Mouse (Mus musculus) T-helper 2 cell (primary cell): ENCODE measurements at regions not wholly inside any gene's neighbourhood (a gene's known extent, or its start where the extent isn't known, plus 50 kb on each side); places are given as distances from the start of the nearest gene placed in this dataset.

Source experiments
- in situ Hi-C: fragments of 300-600 bp; cut with MboI, MseI; formaldehyde crosslinking; loops from one replicate; pipeline ENCODE4 v1.15.1; 2025; ENCODE audit warnings: high pct_unique_total_duplicates

- in situ Hi-C loops = loop anchor here (10.0 to 25.0 kb wide), 2 partner anchors 199 to 457 kb away; no protein-coding TSS in a partner anchor
Observed at GRCm38 (mm10) chr3:35688111-35688510, 65.8 kb upstream of the Atp11b start.

DNA sequence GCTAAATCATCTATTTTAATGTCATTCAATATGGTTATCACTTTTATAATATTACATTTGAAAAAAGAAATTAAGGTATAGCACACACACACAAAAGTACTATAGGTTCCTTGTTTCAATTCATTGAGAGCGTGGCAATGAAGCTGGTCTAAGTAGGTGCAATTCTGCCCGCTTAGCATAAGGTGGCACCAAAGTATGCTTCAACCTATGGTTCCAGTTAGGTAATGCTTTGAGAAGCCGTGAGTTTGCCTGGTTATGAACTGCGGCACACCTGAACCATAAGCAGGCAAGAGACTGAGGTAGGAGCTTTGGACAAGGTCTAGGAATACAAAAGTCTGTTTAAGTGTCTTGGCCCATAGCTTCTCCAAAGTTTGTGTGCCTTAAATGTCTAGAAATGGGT is 65.1 kb upstream of the Atp11b start:
- in situ Hi-C loops = loop anchor here (10.0 to 25.0 kb wide), 2 partner anchors 199 to 456 kb away; no protein-coding TSS in a partner anchor

DNA sequence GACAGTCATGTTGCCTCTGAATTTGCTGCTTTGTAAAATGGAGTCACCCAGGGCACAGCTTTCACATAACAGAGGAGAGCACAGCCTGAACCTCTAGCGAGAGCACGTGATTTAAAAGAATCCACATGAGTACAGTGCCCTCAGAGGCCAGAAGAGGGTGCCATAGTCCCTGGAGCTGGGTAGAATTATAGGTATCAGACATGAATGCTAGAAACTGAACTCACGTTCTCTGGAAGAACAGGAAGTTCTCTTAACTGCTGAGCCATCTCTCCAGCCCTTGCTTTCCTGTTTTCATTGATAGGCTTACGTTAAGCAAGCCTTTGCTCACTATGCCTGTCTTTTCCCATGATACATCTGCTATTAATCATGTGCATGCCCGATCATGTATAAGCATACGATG is 60.9 kb upstream of the Atp11b start:
- in situ Hi-C loops = loop anchor here (10.0 to 25.0 kb wide), 2 partner anchors 132 to 194 kb away; no protein-coding TSS in a partner anchor

- in situ Hi-C loops = loop anchor here (10.0 to 25.0 kb wide), 2 partner anchors 131 to 194 kb away; no protein-coding TSS in a partner anchor
Observed at GRCm38 (mm10) chr3:35693551-35693950, 60.4 kb upstream of the Atp11b start.

- in situ Hi-C loops = loop anchor here (10.0 to 25.0 kb wide), 2 partner anchors 131 to 193 kb away; no protein-coding TSS in a partner anchor
Observed at GRCm38 (mm10) chr3:35694241-35694640, 59.7 kb upstream of the Atp11b start.

DNA sequence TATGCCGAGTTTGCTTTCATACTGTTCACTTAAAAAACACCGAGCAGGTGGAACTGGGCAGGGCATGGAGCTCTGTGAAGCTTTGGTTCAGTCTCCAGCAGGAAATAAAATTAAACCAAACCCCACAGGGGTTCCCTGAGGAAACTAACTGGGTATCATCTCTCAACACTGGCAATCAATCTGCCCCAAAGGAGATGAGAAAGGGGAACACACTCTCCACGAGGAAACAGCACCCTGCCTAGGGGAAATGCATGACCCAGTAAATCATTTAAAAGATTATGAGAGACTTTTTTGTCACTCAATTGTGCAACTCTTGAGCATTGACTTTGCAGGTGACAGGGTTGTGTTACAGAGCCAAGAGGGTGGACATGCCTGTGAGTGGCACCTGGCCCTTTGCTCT is 58.0 kb upstream of the Atp11b start:
- in situ Hi-C loops = loop anchor here (10.0 to 25.0 kb wide), 2 partner anchors 129 to 191 kb away; no protein-coding TSS in a partner anchor

DNA sequence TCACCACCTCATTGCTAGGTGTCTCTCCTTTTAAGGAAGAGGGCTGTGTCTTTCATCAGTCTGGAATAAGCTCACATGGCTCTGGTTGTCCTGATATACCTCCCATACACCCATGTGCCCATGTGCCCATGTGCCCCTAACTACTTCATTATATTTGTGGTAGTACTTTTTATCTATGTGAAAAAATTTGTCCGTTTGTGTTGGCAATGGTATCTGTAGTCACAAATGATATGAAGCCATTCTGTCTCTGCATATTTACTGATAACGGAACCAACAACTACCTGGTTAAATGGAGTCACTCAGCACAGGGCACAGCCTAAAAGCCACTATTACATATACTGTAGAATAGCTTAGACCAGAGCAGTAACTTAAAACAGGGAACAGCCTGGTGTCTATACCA is 54.6 kb upstream of the Atp11b start:
- in situ Hi-C loops = loop anchor here (10.0 to 25.0 kb wide), 2 partner anchors 126 to 188 kb away; no protein-coding TSS in a partner anchor

DNA sequence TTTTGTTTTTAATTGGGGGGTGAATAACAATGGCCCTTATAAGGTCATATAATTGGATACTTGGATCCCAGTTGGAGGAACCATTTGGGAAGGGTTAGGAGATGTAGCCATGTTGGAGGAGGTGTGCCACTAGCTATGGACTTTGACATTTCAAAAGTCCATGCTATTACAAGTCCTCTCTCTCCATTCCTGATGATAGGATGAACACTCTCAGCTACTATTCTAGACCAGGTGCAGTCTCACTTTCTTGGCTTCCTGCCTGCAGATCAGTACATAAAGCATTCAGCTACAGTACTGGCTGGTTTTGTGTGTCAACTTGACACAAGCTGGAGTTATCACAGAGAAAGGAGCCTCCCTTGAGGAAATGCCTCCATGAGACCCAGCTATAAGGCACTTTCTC is 53.9 kb upstream of the Atp11b start:
- in situ Hi-C loops = loop anchor here (10.0 to 25.0 kb wide), 2 partner anchors 125 to 187 kb away; no protein-coding TSS in a partner anchor

DNA sequence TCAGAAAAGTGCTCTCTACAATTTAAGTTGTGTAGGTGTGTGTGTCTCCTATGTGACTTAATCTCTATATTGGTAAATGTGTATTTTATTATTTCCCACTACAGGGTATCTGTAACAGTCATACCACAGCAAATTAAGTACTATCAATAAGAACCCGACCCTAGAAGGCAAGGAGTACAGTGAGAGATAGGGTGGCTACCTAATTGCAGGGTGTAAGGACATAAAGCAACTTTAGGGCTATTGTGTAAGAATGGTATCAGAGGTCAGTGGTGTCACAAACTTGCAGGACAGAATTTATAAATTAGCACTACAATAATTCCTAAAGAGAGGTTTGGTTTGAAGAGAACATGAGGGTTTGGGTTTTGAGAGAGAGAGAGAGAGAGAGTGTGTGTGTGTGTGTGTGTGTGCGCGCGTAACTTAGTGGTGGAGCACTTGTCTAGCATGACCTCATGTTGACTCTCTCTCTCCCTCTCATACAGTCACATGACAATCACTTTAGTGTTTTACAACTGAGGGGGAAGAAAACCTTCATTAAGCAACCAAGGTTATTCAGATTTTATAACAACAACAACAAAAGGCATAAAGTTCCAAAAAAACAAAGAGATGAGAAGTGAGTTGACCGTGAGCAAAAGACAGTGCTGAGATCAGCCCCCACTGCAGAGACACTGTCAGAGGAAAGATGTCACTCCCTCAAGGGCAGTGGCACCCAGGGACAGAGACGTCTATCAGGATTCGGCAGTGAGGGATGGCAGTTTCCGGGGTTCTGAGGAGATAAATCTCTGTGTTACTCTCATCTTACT is 50.2 kb upstream of the Atp11b start:
- in situ Hi-C loops = no loop called here
